In the genomic region with DNA sequence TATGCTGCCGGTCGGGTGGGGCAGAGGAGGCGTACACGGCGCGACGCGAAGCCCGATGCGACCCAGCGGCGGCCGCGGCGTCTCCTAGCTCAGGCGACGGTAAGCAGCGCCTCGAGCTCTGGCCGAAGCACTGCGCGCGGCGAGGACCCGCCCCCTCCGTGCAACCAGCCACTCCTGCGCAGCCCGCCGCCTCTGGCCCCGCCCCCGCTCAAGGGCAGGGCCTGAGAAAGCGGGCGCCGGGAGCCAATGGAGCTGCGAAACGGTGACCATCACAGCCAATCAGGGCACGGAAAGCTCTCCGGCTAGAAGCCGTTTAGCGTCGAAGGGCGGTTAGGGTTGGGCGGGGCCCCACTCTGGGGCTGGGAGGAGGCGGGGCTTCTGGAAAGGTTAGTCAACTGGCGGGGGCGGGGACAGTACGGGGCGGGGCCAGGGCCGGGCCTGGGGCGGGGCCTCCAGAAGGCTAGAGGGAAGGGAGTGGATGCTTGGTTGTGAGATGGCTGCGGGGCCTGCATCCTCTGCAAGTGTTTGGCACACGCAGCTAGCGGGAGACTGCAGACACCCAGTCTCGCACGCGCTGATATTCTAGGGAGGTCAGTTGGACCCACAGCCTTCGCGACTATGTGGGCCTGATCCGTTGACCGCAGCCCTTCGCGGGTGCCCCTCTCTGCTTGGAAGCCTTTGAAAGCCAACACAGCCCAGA, we compare ENCODE assay signal across 8 mouse cellular contexts. TPM values are rescaled to one million over a fixed set of nuclear protein-coding genes. Genes with fewer than 3 reads are reported as not detected.
DNase-seq lines count a peak whose midpoint lies in the region; ATAC-seq and TF ChIP-seq lines count a peak whose summit lies in the region.

Pcbp3 (minus strand) TSS at position 98 of the 700 bp plus-strand sequence.

- peaks cover 12% of the 10 kb centered on the region for H3K4me1 ChIP-seq in lung, adult 2 months (ENCODE audit: control insufficient read depth, insufficient read depth, low read length)

- H3K4me3 ChIP-seq in layer of hippocampus, adult 2 months = peak within 1 kb of the TSS; percentile 95
- H3K4me3 ChIP-seq in lung, adult 2 months (replicated peaks; ENCODE audit: extremely low read depth, low read depth, low read length) = peak within 1 kb of the TSS; percentile 72

- WGBS in lung, adult 2 months = 2% methylated on average over 61 of the region's 62 CpGs

- ATAC-seq in neutrophil, adult 5-6 weeks (ENCODE audit: extremely low read depth, insufficient number of reproducible peaks, low FRiP score, poor library complexity, severe bottlenecking) = peak; percentile 92

- peak; percentile 74; the same call in 1 of the 2 replicates for TF ChIP-seq POLR2A in lung, adult 2 months (IDR thresholded peaks at IDR 0.05; ENCODE audit: borderline replicate concordance, extremely low read depth, low read depth, low read length)

- DNase-seq in Muller cell, postnatal 12 days (ENCODE audit: inconsistent ontology term) = peak; percentile 99
- DNase-seq in cerebellum, adult 9-10 months = peak; percentile 99
- DNase-seq in forelimb bud, embryonic 11.5 days (ENCODE audit: low read depth, low spot score) = peak; percentile 98
- DNase-seq in heart, postnatal 4 days = peak; percentile 97
- peak; percentile 96 to 98 for DNase-seq in layer of hippocampus, adult 2 months (ENCODE audit: low spot score in 2 of 2)
- DNase-seq in lung, adult 2 months = peak; percentile 89
- peak; percentile 99 for DNase-seq in testis, postnatal 14 days (ENCODE audit: low spot score)

- no peak for TF ChIP-seq CTCF in layer of hippocampus, adult 2 months (conservative IDR thresholded peaks at IDR 0.05)
- TF ChIP-seq CTCF in lung, adult 2 months (IDR thresholded peaks at IDR 0.05; ENCODE audit: insufficient read depth, low read length) = no peak

- peak within 1 kb of the TSS; percentile 85 for H3K27ac ChIP-seq in layer of hippocampus, adult 2 months

RNA-seq across cellular contexts. Expression of gene Pcbp3, which starts in this region (rescaled TPM):
- total RNA-seq in heart, postnatal 4 days (2021) = 10 to 100 TPM; 10.0 to 11.3 TPM
- total RNA-seq in layer of hippocampus, adult 2 months (2021) = 10 to 100 TPM; 57.6 to 63.9 TPM
- 25.5 and 27.2 TPM in 2 replicates for polyA plus RNA-seq in lung, adult 2 months (2012; rRNA removed)
- 3.3 and 4.1 TPM in 2 replicates for total RNA-seq in neutrophil, adult 5-6 weeks (2017)

Comparison
In these comparisons a context has a peak if more than half of its experiments do, and no peak if none do; other contexts are left out.
1. Peak in every context shown above with its lines: DNase-seq, ATAC-seq, H3K4me3 ChIP-seq and H3K27ac ChIP-seq.
2. RNA of gene Pcbp3 (total RNA-seq): 57.6 to 63.9 TPM in layer of hippocampus, adult 2 months; 10.0 to 11.3 TPM in heart, postnatal 4 days and 3.3 to 4.1 TPM in neutrophil, adult 5-6 weeks; every median in the first group is over 4 times any median in the second.